Mouse (Mus musculus) spleen, adult 2 months (tissue): Measurements from ENCODE around the gene Ddx42. TPM values are rescaled to one million over a fixed set of nuclear protein-coding genes. Genes with fewer than 3 reads are reported as not detected.

Experiments
- DNase-seq, 2 experiments: peaks; one replicate each; pipeline versions ENCODE4 v3.0.0 to v3.0.0-alpha.2; 2012 to 2021; ENCODE audit warnings: low spot score in 2 of 2, low read depth in 1 of 2
- H3K27ac ChIP-seq: fragments of 200-500 bp; 2 replicates; pipeline ENCODE4 v1.5.1; 2012; ENCODE audit warnings: low read length, inconsistent platforms; ENCODE audit not compliant: insufficient read depth
- H3K27me3 ChIP-seq: fragments of 200-500 bp; 2 replicates; pipeline ENCODE4 v1.6.1; 2012; ENCODE audit warnings: mild to moderate bottlenecking, moderate library complexity, low read length, inconsistent platforms; ENCODE audit not compliant: control insufficient read depth, insufficient read depth
- H3K36me3 ChIP-seq: fragments of 200-500 bp; 2 replicates; pipeline ENCODE4 v1.6.1; 2012; ENCODE audit warnings: mild to moderate bottlenecking, low read length, inconsistent platforms; ENCODE audit not compliant: control insufficient read depth, insufficient read depth
- H3K4me1 ChIP-seq: fragments of 200-500 bp; 2 replicates; pipeline ENCODE4 v1.6.1; 2011; ENCODE audit warnings: inconsistent platforms; ENCODE audit not compliant: control insufficient read depth, insufficient read depth, insufficient read length
- H3K4me3 ChIP-seq: fragments of 200-500 bp; 2 replicates; pipeline ENCODE4 v1.5.1; 2011; ENCODE audit warnings: mild to moderate bottlenecking, inconsistent platforms; ENCODE audit not compliant: insufficient read depth, insufficient read length; ENCODE audit errors: extremely low read depth
- CTCF ChIP-seq: fragments of 200-500 bp; IDR thresholded peaks from 2 replicates; pipeline ENCODE4 v1.5.1; 2011; ENCODE audit warnings: mild to moderate bottlenecking, inconsistent platforms; ENCODE audit not compliant: insufficient read depth, insufficient read length, insufficient replicate concordance; ENCODE audit errors: extremely low read depth
- POLR2A ChIP-seq: fragments of 200-500 bp; IDR thresholded peaks from 2 replicates; pipeline ENCODE4 v1.6.1; 2011; ENCODE audit warnings: low read depth, low read length, inconsistent platforms
- WGBS: fragments of 180-500 bp; shearing (Covaris S2); methylation state at CpG from one replicate; pipeline ENCODE4 v1.1.7; 2018; 5-methylcytosine and 5-hydroxymethylcytosine counted together
- polyA plus RNA-seq: library from polyadenylated mRNA; depleted of rRNA; stranded (reverse); fragments of >200 nt; gene quantifications from 2 replicates; pipeline ENCODE4 v1.2.3, GENCODE M21; 2012

Ddx42 gene
- polyA plus RNA-seq, 1 experiment, result 7.4 TPM

GRCm38 (mm10) chr11:106272644-106273310 is 56.1 kb downstream of the Ddx42 start, which contains the start of gene Smarcd2:
TSS of gene Smarcd2 (minus strand) at chr11:106272972.
- under 1% methylated on average over 72 of the region's 72 CpGs for WGBS
- Histone ChIP-seq H3K4me1 (peaks cover 24% of the 10 kb centered on the region; the same call in 1 of the 2 replicates), H3K27me3 (no peaks in the 10 kb centered on the region), H3K4me3 (peak within 1 kb of the TSS; percentile 66), H3K27ac (peak within 1 kb of the TSS; percentile 80), H3K36me3 (peaks cover under 1% of the 10 kb centered on the region; the same call in 1 of the 2 replicates)
- TF ChIP-seq POLR2A (peak; percentile 88), CTCF (no peak)
- peak; percentile 91 to 100 for DNase-seq

DNA sequence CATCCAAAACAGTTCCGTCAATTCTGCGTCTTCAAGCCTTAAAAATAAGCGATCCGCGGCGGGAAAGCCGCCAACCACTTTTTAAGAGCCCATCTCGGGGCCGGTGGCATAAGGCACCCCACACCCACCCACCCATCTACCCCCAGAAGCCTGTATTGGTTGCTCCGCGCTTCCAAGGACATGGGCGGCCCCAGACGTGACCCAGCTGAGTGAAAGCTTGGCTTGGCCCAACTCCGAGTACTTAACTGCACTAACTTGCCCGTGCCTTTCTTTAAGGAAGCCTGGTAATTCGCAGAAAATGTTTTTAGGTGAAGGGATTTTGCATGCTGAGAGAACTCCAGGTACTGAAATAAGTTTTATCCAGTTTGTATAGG is 56.6 kb downstream of the Ddx42 start:
- H3K4me3 ChIP-seq, result peak overlapping the region; percentile 60
- DNase-seq, result no peak
- peak overlapping the region; percentile 68 for H3K27ac ChIP-seq
- no peak for TF ChIP-seq CTCF
- TF ChIP-seq POLR2A, result no peak
- no peaks in the 10 kb centered on the region for H3K27me3 ChIP-seq
- WGBS, result 18% methylated on average over 16 of the region's 16 CpGs
- H3K4me1 ChIP-seq, result peaks cover 24% of the 10 kb centered on the region; the same call in 1 of the 2 replicates
- H3K36me3 ChIP-seq, result no peaks in the 10 kb centered on the region

- WGBS, result 93% methylated on average over 6 of the region's 6 CpGs
- no peak for TF ChIP-seq CTCF
- TF ChIP-seq POLR2A, result no peak
- DNase-seq, result no peak
- Histone ChIP-seq H3K4me3 (no peak overlapping the region), H3K27me3 (no peaks in the 10 kb centered on the region), H3K4me1 (peaks cover 23% of the 10 kb centered on the region; the same call in 1 of the 2 replicates), H3K27ac (no peak overlapping the region), H3K36me3 (no peaks in the 10 kb centered on the region)
Measured at GRCm38 (mm10) chr11:106273811-106274210, 57.1 kb downstream of the Ddx42 start.

- TF ChIP-seq CTCF (no peak), POLR2A (no peak)
- Histone ChIP-seq H3K27ac (no peak overlapping the region), H3K4me3 (no peak overlapping the region), H3K36me3 (no peaks in the 10 kb centered on the region), H3K4me1 (peaks cover 18% of the 10 kb centered on the region; the same call in 1 of the 2 replicates), H3K27me3 (no peaks in the 10 kb centered on the region)
- DNase-seq, result no peak
- 88% methylated on average over 1 of the region's 1 CpGs for WGBS
Measured at GRCm38 (mm10) chr11:106274374-106274773, 57.6 kb downstream of the Ddx42 start.

DNA sequence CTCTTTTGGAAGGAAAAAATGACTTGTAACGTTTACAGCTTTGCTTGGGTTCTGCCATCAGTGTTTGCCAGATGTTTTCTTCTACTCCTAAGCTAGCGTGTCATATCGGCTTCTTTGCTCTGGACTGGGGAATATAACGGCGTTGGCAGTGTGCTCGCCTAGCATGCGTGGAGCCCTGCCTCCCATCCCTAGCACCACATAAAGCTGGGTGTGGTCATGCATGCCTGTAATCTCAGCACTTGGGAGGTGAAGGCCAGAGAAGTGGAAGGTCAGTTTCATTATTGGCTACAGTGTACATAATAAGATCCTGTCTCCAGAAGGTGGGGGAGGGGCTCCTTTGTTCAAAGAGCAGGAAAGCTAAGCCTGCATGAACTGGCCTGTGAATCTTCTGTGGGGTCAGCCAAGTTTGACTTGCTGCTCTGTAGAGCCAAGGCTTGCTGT is 58.3 kb downstream of the Ddx42 start:
- Histone ChIP-seq H3K27me3 (no peaks in the 10 kb centered on the region), H3K4me3 (no peak overlapping the region), H3K4me1 (peaks cover 18% of the 10 kb centered on the region; the same call in 1 of the 2 replicates), H3K36me3 (no peaks in the 10 kb centered on the region), H3K27ac (no peak overlapping the region)
- no peak for DNase-seq
- TF ChIP-seq POLR2A, result no peak
- TF ChIP-seq CTCF, result no peak
- 81% methylated on average over 7 of the region's 7 CpGs for WGBS

- Histone ChIP-seq H3K36me3 (no peaks in the 10 kb centered on the region), H3K27ac (no peak within 1 kb of the TSS), H3K4me3 (0 out of 2 replicates have a peak within 1 kb of the TSS, but pooled peaks have one; percentile 1), H3K27me3 (no peaks in the 10 kb centered on the region), H3K4me1 (peaks cover 9% of the 10 kb centered on the region; the same call in 1 of the 2 replicates)
- WGBS, result 3% methylated on average over 25 of the region's 25 CpGs
- DNase-seq, result peak; percentile 91 to 95
- TF ChIP-seq POLR2A (no peak), CTCF (peak; percentile 90)
Measured at GRCm38 (mm10) chr11:106276454-106276853, 59.7 kb downstream of the Ddx42 start, which contains the start of gene Tcam1. TSS of gene Tcam1 (plus strand) at chr11:106276672.

- 85% methylated on average over 6 of the region's 6 CpGs for WGBS
- H3K4me1 ChIP-seq, result no peaks in the 10 kb centered on the region
- no peaks in the 10 kb centered on the region for H3K27me3 ChIP-seq
- TF ChIP-seq CTCF (no peak), POLR2A (no peak)
- DNase-seq, result no peak
- H3K27ac ChIP-seq, result no peak overlapping the region
- no peaks in the 10 kb centered on the region for H3K36me3 ChIP-seq
- H3K4me3 ChIP-seq, result no peak overlapping the region
Measured at GRCm38 (mm10) chr11:106282452-106282851, 65.7 kb downstream of the Ddx42 start.
